Mouse (Mus musculus) heart, adult 2 months (tissue): ENCODE measurements around the gene Vps33b. TPM values are rescaled to one million over a fixed set of nuclear protein-coding genes. Genes with fewer than 3 reads are reported as not detected.

Experiments
- DNase-seq, 2 experiments: peaks; one replicate each; pipeline ENCODE4 v3.0.0; 2021
- H3K27ac ChIP-seq: fragments of 200-600 bp; 2 replicates; pipeline ENCODE4 v1.8.1; 2022
- H3K27me3 ChIP-seq: fragments of 200-500 bp; 2 replicates; pipeline ENCODE4 v1.6.1; 2012; ENCODE audit warnings: mild to moderate bottlenecking, low read length, inconsistent platforms, mixed read lengths; ENCODE audit not compliant: control insufficient read depth, insufficient read depth
- H3K36me3 ChIP-seq: fragments of 200-500 bp; 2 replicates; pipeline ENCODE4 v1.6.1; 2012; ENCODE audit warnings: low read length, inconsistent platforms; ENCODE audit not compliant: control insufficient read depth, insufficient read depth
- H3K4me1 ChIP-seq: fragments of 200-500 bp; 2 replicates; pipeline ENCODE4 v1.6.1; 2011; ENCODE audit warnings: low read length; ENCODE audit not compliant: control insufficient read depth, insufficient read depth
- H3K4me3 ChIP-seq: fragments of 200-600 bp; 2 replicates; pipeline ENCODE4 v1.8.1; 2022
- H3K79me2 ChIP-seq: fragments of 200-500 bp; replicated peaks from 2 replicates; pipeline ENCODE4 v1.6.1; 2012; ENCODE audit warnings: mild to moderate bottlenecking, inconsistent platforms, low read length, moderate library complexity, mixed read lengths; ENCODE audit not compliant: control insufficient read depth, insufficient read depth
- H3K9ac ChIP-seq: fragments of 200-500 bp; 2 replicates; pipeline ENCODE4 v1.6.1; 2012; ENCODE audit warnings: low read depth, mild to moderate bottlenecking, control low read depth, inconsistent platforms, low read length, mixed read lengths
- CTCF ChIP-seq: fragments of 200-600 bp; IDR thresholded peaks from 2 replicates; pipeline ENCODE4 v1.8.1; 2022; ENCODE audit warnings: antibody characterized with exemption, mild to moderate bottlenecking, moderate library complexity
- EP300 ChIP-seq: fragments of 200-500 bp; IDR thresholded peaks from 2 replicates; pipeline ENCODE4 v1.6.1; 2011; ENCODE audit warnings: low read depth, low read length, control low read depth; ENCODE audit not compliant: insufficient read depth
- POLR2A ChIP-seq: fragments of 200-500 bp; IDR thresholded peaks from 2 replicates; pipeline ENCODE4 v1.6.1; 2011; ENCODE audit warnings: mild to moderate bottlenecking, low read depth, low read length, control low read depth; ENCODE audit not compliant: insufficient read depth
- WGBS: fragments of 180-500 bp; shearing (Covaris S2); methylation state at CpG from one replicate; pipeline ENCODE4 v1.1.7; 2018; 5-methylcytosine and 5-hydroxymethylcytosine counted together
- intact Hi-C: fragments of 180-260 bp; cut with DNase I; formaldehyde crosslinking; loops from one replicate; pipeline ENCODE4 v1.15.1; 2025
- polyA plus RNA-seq: library from polyadenylated mRNA; depleted of rRNA; stranded (reverse); fragments of >200 nt; gene quantifications from 2 replicates; pipeline ENCODE4 v1.2.3, GENCODE M21; 2012
- total RNA-seq, 2 experiments: library from RNA; stranded (reverse); gene quantifications; 2 replicates each; pipeline ENCODE4 v1.2.3; 2021

The Vps33b gene
- total and polyA plus RNA-seq, 3 experiments, result 5.1 to 6.2 (median 6.1) TPM

GRCm38 (mm10) chr7:80260625-80261371, 8.7 kb upstream of the Vps33b start, which contains the start of gene Ngrn:
Gene Ngrn (plus strand): TSS chr7:80261215.
- Histone ChIP-seq H3K27me3 (no peaks in the 10 kb centered on the region), H3K79me2 (no peaks in the 10 kb centered on the region), H3K4me3 (peak within 1 kb of the TSS; percentile 89), H3K9ac (peak within 1 kb of the TSS; percentile 87), H3K36me3 (no peaks in the 10 kb centered on the region), H3K4me1 (peaks cover 2% of the 10 kb centered on the region; the same call in 1 of the 2 replicates), H3K27ac (peak within 1 kb of the TSS; percentile 85)
- peak; percentile 87 to 89 for DNase-seq
- WGBS, result 22% methylated on average over 40 of the region's 40 CpGs
- intact Hi-C loops, result loop anchor here (1.0 kb wide), 1 partner anchor 9 kb away; the partner anchor contains the start of gene Vps33b
- TF ChIP-seq EP300, result peak; percentile 76; the same call in 1 of the 2 replicates
- peak; percentile 16; the same call in 1 of the 2 replicates for TF ChIP-seq CTCF
- TF ChIP-seq POLR2A, result peak; percentile 91

GRCm38 (mm10) chr7:80261372-80261990, 8.0 kb upstream of the Vps33b start:
- no peaks in the 10 kb centered on the region for H3K79me2 ChIP-seq
- TF ChIP-seq EP300, result no peak
- no peak for TF ChIP-seq CTCF
- TF ChIP-seq POLR2A, result no peak
- H3K27ac ChIP-seq, result peak overlapping the region; percentile 85
- H3K4me1 ChIP-seq, result peaks cover 2% of the 10 kb centered on the region; the same call in 1 of the 2 replicates
- intact Hi-C loops, result loop anchor here (1.0 kb wide), 1 partner anchor 8 kb away; the partner anchor contains the start of gene Vps33b
- no peak for DNase-seq
- no peaks in the 10 kb centered on the region for H3K27me3 ChIP-seq
- no peaks in the 10 kb centered on the region for H3K36me3 ChIP-seq
- H3K4me3 ChIP-seq, result peak overlapping the region; percentile 89
- H3K9ac ChIP-seq, result peak overlapping the region; percentile 87
- WGBS, result under 1% methylated on average over 32 of the region's 32 CpGs

DNA sequence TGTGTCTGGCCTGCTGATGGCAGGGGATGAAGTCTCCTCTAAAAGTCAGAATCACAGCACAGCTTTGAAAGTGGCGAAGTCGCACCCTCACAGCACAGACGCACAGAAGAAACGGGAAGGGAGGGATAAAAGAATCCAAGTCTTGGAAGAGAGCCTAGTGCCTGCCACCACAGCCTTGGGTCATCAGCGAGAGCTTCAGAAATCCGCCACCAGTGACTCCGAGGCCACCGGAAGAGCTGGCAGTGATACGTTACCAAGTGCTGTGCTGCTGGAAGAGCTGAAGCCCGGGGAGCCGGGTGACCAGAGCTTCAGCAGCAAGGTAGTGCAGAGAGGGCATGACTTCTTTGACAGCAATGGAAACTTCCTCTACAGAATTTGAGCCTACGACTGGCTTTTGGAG, 4.8 kb upstream of the Vps33b start:
- H3K79me2 ChIP-seq, result no peaks in the 10 kb centered on the region
- H3K27ac ChIP-seq, result no peak overlapping the region
- no peaks in the 10 kb centered on the region for H3K36me3 ChIP-seq
- H3K27me3 ChIP-seq, result no peaks in the 10 kb centered on the region
- DNase-seq, result no peak
- intact Hi-C loops, result no loop called here
- H3K4me1 ChIP-seq, result peaks cover 3% of the 10 kb centered on the region
- H3K4me3 ChIP-seq, result no peak overlapping the region
- 87% methylated on average over 12 of the region's 12 CpGs for WGBS
- no peak overlapping the region for H3K9ac ChIP-seq
- TF ChIP-seq EP300 (no peak), POLR2A (no peak), CTCF (no peak)

DNA sequence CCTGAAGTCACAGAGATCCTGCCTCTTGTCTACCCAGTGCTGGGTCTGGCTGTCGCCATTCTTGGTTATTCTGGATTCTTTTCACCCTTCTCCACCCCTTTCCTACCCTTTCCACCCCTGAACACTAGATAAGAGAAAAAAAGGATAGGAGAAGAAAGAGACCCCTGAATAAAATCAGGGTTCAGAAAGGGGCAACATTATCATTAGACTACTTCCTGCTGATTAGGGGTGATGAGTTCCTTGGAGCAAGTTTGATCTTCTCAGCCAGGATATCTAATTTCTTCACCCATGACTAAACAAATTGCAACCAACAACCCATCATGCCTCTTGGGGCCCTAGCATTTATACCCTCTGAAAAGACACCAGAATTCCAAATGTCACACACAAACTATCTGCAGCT, 1.7 kb upstream of the Vps33b start:
- WGBS, result 63% methylated on average over 1 of the region's 1 CpGs
- H3K79me2 ChIP-seq, result no peaks in the 10 kb centered on the region
- no peak overlapping the region for H3K4me3 ChIP-seq
- peaks cover 2% of the 10 kb centered on the region for H3K4me1 ChIP-seq
- no peak overlapping the region for H3K27ac ChIP-seq
- no peak for DNase-seq
- no peaks in the 10 kb centered on the region for H3K27me3 ChIP-seq
- TF ChIP-seq POLR2A, result no peak
- TF ChIP-seq CTCF, result no peak
- TF ChIP-seq EP300, result no peak
- no peaks in the 10 kb centered on the region for H3K36me3 ChIP-seq
- H3K9ac ChIP-seq, result no peak overlapping the region
- intact Hi-C loops, result no loop called here

GRCm38 (mm10) chr7:80269751-80270255, 354 bp downstream of the Vps33b start:
- peak overlapping the region; percentile 27 for H3K27ac ChIP-seq
- no peaks in the 10 kb centered on the region for H3K27me3 ChIP-seq
- under 1% methylated on average over 23 of the region's 23 CpGs for WGBS
- no peaks in the 10 kb centered on the region for H3K36me3 ChIP-seq
- H3K79me2 ChIP-seq, result no peaks in the 10 kb centered on the region
- no peak for TF ChIP-seq EP300
- TF ChIP-seq CTCF, result no peak
- TF ChIP-seq POLR2A, result no peak
- no peak for DNase-seq
- peaks cover 2% of the 10 kb centered on the region for H3K4me1 ChIP-seq
- peak overlapping the region; percentile 92 for H3K4me3 ChIP-seq
- intact Hi-C loops, result loop anchor here (1.0 to 2.0 kb wide), 3 partner anchors 9 to 37 kb away; partner anchors contain the start of genes Cib1, Gdpgp1 and Ngrn
- peak overlapping the region; percentile 78 for H3K9ac ChIP-seq
